21 mouse cellular contexts compared by ENCODE assay signal in the genomic region with DNA sequence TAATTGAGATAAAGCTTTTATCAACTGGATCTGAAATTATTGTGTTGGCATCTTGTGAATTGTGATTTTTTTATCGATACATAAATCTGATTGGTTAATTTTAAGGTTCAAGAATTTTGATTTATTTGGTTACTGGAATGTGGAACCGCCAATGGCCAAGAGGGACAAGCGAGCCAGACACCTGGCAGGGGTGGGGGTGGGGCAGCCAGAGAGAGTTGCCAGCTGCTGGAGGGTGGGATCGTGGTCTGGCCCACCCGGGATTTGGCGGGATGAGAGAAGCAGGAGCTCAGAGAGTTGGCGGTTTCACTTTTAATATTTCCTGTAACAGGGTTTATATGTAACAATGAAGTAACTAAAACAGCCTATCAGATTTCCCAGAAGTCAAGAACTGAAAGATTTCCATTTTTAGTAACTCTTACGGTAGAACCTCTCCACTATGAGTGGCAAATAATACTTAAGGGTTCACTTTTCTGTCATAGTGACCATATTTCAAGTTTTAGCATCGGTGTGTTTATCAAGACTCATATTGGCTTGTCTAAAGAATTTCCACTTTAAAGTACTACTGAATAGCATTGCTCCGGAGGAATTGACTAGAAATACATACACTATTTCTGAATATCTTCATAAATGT. TPM values are rescaled to one million over a fixed set of nuclear protein-coding genes. Genes with fewer than 3 reads are reported as not detected.
DNase-seq lines count a peak whose midpoint lies in the region; ATAC-seq and TF ChIP-seq lines count a peak whose summit lies in the region.
"Had no signal": no experiment of that assay in that cellular context is flagged by ENCODE, and none has a peak within 500 bp of the region (broad histone marks: within the 10 kb centered on the region; RNA-seq: fewer than 3 reads in every experiment).

No protein-coding gene starts in this region.

- H3K27ac ChIP-seq in gastrocnemius, adult 2 months = no peak overlapping the region
- H3K27ac ChIP-seq in lung, embryonic 16.5 days (ENCODE audit: low read length) = peak overlapping the region; percentile 59
- H3K27ac ChIP-seq: forebrain, embryonic 10.5 days; forebrain, embryonic 13.5 days; hindbrain, embryonic 12.5 days; hindbrain, embryonic 15.5 days had no signal

- no peak overlapping the region for H3K9ac ChIP-seq in lung, embryonic 16.5 days (ENCODE audit: low read length)
- H3K9ac ChIP-seq: forebrain, embryonic 13.5 days; hindbrain, embryonic 12.5 days; hindbrain, embryonic 15.5 days had no signal

- H3K4me1 ChIP-seq in lung, embryonic 16.5 days (replicated peaks; ENCODE audit: control insufficient read depth, insufficient read depth, low read length) = no peaks in the 10 kb centered on the region
- H3K4me1 ChIP-seq: hindbrain, embryonic 12.5 days; hindbrain, embryonic 15.5 days had no signal

- no peak overlapping the region for H3K4me2 ChIP-seq in lung, embryonic 16.5 days (ENCODE audit: low read depth, low read length)
- H3K4me2 ChIP-seq: forebrain, embryonic 13.5 days; heart, embryonic 11.5 days; hindbrain, embryonic 12.5 days; hindbrain, embryonic 15.5 days had no signal

- peak overlapping the region; percentile 21 for H3K4me3 ChIP-seq in gastrocnemius, adult 2 months
- peak overlapping the region; percentile 29; the same call in 1 of the 2 replicates for H3K4me3 ChIP-seq in lung, embryonic 16.5 days (ENCODE audit: low read length)
- H3K4me3 ChIP-seq: forebrain, embryonic 10.5 days; forebrain, embryonic 13.5 days; hindbrain, embryonic 12.5 days; hindbrain, embryonic 15.5 days had no signal

- no peak for DNase-seq in gastrocnemius, adult 2 months
- no peak for DNase-seq in gastrocnemius, adult 8-10 months (ENCODE audit: low spot score in 2 of 2)
- no peak for DNase-seq in lung, postnatal 4 days
- DNase-seq in lung, postnatal 36 days = peak; percentile 5
- DNase-seq: adrenal gland, postnatal 10 days; adrenal gland, postnatal 36 days; cerebellum, adult 18-20 months; cerebellum, adult 9-10 months; cerebellum, postnatal 14 days; gastrocnemius, postnatal 14 days; heart, adult 11 months had no signal

- no peak for TF ChIP-seq CTCF in gastrocnemius, adult 2 months (IDR thresholded peaks at IDR 0.05)

- WGBS in lung, embryonic 16.5 days = 59% methylated on average over 10 of the region's 10 CpGs

- no peaks in the 10 kb centered on the region for H3K36me3 ChIP-seq in lung, embryonic 16.5 days (ENCODE audit: control insufficient read depth, insufficient read depth, low read length)
- H3K36me3 ChIP-seq: forebrain, embryonic 10.5 days; G1E; hindbrain, embryonic 12.5 days; hindbrain, embryonic 15.5 days had no signal

- ATAC-seq in lung, embryonic 16.5 days (ENCODE audit: low read depth) = peak; percentile 56
- ATAC-seq in frontal cortex, adult (ENCODE audit: low TSS enrichment) = no peak
- ATAC-seq: forebrain, embryonic 13.5 days; forebrain, embryonic 16.5 days; Patski had no signal

- intact Hi-C loops in gastrocnemius, adult 2 months (cut with DNase I) = no loop called here

- no peaks in the 10 kb centered on the region for H3K9me3 ChIP-seq in lung, embryonic 16.5 days (ENCODE audit: control insufficient read depth, low read length)
- H3K9me3 ChIP-seq: forebrain, embryonic 10.5 days; forebrain, embryonic 13.5 days; G1E; hindbrain, embryonic 12.5 days; hindbrain, embryonic 15.5 days had no signal

- no peaks in the 10 kb centered on the region for H3K27me3 ChIP-seq in lung, embryonic 16.5 days (ENCODE audit: control insufficient read depth, insufficient read depth, low read depth, low read length)
- H3K27me3 ChIP-seq: forebrain, embryonic 13.5 days; hindbrain, embryonic 12.5 days; hindbrain, embryonic 15.5 days; Patski had no signal

RNA-seq across cellular contexts. Expression of gene Atxn7l3b, which starts 35.1 kb away (rescaled TPM):
- 10 to 100 TPM; 13.0 to 16.3 TPM for total RNA-seq in gastrocnemius, adult 2 months (2021)
- total RNA-seq in gastrocnemius, adult 8-10 months (2022) = 10 to 100 TPM in 2 of 4 experiments, 1 to 10 TPM in 2; 8.7 to 12.7 (median 10.7) TPM
- 128 and 181 TPM in 2 replicates for polyA plus RNA-seq in lung, embryonic 16.5 days (2015; fragmentation: Nextera tagmentation; extraction: Ambion mirVana)
